Mouse (Mus musculus): ENCODE data around the gene Psmd1. TPM values are rescaled to one million over a fixed set of nuclear protein-coding genes. Genes with fewer than 3 reads are reported as not detected.
A peak's percentile ranks its signal among the peaks of the same experiment; 100 is the strongest.

Psmd1 gene
- total RNA-seq, 2 experiments from 2014 or later = 97.9 to 109 TPM

GRCm38 (mm10) chr1:86058856-86059769, 5.1 kb upstream of the Psmd1 start:
- DNase-seq (ENCODE audit: extremely low spot score in 1 of 2, low spot score in 1 of 2) = peak; percentile 95 to 97

- DNase-seq (ENCODE audit: extremely low spot score in 1 of 2, low spot score in 1 of 2) = no peak
These were observed 1.7 kb upstream of the Psmd1 start for GRCm38 (mm10) chr1:86062523-86062922.

DNA sequence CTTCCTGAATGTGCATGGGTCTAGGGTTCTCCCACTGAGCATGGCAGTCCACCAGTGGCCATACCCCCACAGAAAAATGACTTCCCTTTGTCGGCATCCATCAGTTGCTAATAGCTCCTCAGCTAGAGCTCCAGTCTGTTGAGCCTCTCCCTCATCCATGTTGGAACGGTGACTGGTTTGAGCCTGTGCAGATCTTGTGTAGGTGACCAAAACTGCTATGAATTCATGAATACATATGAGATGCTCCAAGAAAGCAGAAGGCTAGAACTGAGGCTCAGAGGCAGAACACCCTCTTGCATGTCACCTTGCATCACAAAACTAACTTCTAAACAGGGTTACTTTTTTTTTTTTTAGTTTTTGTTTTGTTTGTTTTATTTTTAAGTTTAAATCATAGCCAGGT, 12.4 kb downstream of the Psmd1 start:
- DNase-seq (ENCODE audit: extremely low spot score in 1 of 2, low spot score in 1 of 2) = no peak

GRCm38 (mm10) chr1:86094413-86094812, 30.2 kb downstream of the Psmd1 start:
- DNase-seq (ENCODE audit: extremely low spot score in 1 of 2, low spot score in 1 of 2) = no peak

DNA sequence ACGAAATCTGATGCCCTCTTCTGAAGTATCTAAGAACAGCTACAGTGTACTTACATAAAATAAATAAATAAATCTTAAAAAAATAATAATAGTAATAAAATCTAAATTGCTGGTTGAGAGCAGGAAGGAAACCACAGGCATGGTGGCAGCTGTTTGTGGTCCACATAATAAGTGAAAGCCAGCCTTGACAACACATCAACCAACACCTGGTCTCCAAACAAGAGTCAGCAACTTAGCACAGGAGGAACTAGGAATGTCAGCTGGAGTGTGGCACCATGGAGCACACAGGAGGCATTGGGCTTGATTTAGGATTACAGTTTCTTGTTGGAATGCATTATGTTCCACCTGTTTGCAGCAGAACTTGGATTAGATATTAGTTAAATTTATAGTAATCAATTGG, 40.9 kb downstream of the Psmd1 start:
- no peak for DNase-seq (ENCODE audit: extremely low spot score in 1 of 2, low spot score in 1 of 2)

DNA sequence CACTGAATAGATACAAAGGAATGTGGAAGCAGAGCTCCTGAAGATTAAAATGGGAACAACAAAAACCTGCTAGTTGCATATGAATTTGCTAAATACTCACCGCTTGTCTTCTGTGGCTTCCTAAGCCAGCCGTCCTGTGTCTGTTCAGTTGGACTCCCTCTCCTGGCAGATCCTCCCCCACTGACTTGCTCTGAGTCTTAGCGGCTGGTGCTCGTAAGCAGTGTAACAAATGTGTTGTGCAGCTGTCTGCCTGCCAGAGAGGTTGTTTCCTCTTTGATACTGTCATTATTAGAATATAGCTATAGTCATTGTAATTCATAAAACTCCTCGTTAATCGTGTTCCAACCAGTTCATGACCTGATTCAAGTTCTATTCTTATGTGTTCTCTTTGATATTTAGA, 47.6 kb downstream of the Psmd1 start, which contains the start of gene Htr2b:
TSS of gene Htr2b (minus strand) at position 192 of the 400 bp plus-strand sequence.
- DNase-seq (ENCODE audit: extremely low spot score in 1 of 2, low spot score in 1 of 2) = peak in 1 of 2 experiments; percentile 28

DNA sequence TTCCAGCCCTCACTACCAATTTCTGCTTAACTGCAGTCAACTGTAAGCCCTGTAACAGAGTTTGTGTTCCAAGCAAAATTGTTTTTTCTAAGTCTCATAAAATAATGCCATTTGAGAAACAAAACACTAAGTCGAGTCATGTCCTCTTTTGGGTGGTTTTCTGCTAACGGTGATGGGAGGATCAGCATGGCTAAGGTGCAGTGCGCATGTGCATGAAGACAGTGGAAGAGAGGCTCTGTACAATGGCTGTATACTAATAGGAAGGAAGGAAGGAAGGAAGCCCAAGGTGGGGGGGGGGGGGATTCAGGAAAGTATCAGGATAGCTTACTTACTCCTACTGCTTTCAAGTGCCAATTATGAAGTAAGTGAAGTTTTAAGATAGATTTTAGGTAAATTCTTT, 50.0 kb downstream of the Psmd1 start:
- DNase-seq (ENCODE audit: extremely low spot score in 1 of 2, low spot score in 1 of 2) = no peak

DNA sequence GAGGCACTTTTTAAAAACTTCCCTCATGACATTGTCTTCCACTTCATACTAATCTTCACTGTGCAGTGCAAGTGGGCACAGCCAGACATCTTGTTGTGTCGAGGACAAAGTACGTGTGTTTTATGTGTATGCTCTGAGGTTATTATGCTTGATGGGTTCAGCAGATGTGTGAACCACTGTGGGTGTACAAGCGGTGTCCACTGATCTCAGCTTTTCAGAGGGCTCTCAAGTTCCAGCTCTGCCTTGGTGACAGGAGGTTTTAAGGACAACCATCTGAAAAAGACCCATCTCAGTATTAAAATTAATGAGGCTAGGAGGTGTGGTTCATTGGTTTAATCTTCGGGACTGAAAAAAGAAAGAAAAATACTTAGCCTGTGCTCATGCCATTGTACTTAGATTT, 55.4 kb downstream of the Psmd1 start:
- DNase-seq (ENCODE audit: extremely low spot score in 1 of 2, low spot score in 1 of 2) = no peak

- no peak for DNase-seq (ENCODE audit: extremely low spot score in 1 of 2, low spot score in 1 of 2)
These were observed 61.8 kb downstream of the Psmd1 start for GRCm38 (mm10) chr1:86126036-86126435.

GRCm38 (mm10) chr1:86133337-86133736, 69.2 kb downstream of the Psmd1 start, which contains the start of gene Gm21972:
Gene Gm21972 (plus strand): TSS chr1:86133637.
- no peak for DNase-seq (ENCODE audit: extremely low spot score in 1 of 2, low spot score in 1 of 2)

- no peak for DNase-seq (ENCODE audit: extremely low spot score in 1 of 2, low spot score in 1 of 2)
These were observed 71.1 kb downstream of the Psmd1 start for GRCm38 (mm10) chr1:86135315-86135714.

DNA sequence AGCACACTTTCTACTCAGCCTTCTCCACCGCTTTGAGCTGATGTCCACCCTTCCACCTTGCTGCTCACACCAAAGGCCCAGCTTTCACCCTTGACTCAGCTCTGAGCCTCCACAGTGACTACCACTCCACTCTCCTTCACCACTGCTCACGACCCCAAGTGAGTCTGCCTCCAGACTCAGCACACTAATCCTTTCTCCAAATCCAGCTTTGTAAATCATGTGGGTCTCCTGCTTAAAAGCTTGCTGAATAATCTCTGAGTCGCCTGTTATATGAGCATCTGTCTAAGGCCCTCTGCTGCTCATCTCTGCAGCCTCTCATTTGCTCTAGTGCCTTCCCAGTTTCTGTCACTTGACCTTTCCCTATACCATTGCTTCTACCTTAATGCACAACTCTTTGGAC, 76.9 kb downstream of the Psmd1 start:
- DNase-seq (ENCODE audit: extremely low spot score in 1 of 2, low spot score in 1 of 2) = no peak

- no peak for DNase-seq (ENCODE audit: extremely low spot score in 1 of 2, low spot score in 1 of 2)
These were observed 79.0 kb downstream of the Psmd1 start for GRCm38 (mm10) chr1:86143165-86143564.

DNA sequence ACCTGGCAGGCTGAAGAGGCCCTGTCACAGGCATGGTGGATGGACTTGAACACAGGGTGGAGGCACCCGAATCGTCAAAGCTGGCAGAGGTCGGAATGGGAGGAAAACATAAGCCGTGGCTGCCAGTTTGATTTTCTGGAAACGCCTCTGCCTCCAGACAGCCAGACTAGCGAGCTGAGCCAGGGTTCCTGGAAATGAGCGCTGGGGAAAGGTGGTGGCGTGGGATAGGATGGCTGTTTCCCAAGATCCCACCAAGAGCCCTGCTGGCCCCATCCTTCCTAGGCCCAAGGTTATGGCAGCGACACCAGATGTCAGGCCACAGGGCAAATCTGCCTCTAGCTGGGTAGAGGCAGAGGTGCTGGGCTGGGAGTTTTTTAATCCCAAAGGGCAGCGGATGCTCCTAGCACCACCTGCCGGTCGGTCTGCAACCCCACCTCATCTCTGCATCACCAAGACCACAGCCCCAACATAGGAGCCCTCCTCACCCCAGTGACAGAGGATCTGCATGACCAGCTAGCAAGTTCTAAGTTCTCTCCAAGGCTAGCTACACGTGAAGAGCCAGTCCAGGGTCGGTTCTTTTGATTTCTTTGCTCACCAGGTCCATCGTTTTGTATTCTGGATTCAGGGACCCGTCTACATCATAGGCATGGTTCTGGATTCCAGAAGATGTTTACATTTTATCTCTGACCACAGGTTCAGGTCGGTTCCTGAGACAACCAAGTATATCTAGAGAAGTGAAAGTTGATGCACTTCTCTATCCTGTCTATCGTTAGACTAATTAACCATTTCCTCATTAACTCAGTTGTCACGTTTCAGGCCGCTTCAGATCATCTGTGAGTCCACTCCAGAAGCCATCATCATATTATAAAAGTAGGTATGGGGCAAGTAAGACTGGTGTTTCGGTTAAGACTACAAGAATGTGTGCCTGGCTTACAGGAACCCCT, 80.1 kb downstream of the Psmd1 start:
- no peak for DNase-seq (ENCODE audit: extremely low spot score in 1 of 2, low spot score in 1 of 2)

DNA sequence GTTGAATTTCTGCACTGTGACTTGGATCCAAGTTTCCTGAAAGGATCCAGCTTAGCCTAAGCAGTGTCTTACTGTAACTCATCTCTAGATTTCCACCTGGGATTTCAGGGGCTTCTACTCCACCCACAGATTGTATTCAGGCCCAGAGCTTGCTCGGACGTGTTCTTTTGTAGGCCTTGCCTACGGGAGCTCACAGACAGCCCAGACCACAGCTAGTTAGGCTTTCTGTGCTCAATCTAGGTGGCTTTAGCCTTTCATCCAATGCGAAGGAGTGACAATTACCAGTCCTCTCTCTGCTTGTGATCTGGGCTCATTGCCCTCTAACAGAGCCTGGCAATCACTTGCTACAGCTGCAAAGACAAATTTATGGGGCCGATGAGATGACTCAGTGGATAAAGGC, 82.1 kb downstream of the Psmd1 start:
- no peak for DNase-seq (ENCODE audit: extremely low spot score in 1 of 2, low spot score in 1 of 2)

DNA sequence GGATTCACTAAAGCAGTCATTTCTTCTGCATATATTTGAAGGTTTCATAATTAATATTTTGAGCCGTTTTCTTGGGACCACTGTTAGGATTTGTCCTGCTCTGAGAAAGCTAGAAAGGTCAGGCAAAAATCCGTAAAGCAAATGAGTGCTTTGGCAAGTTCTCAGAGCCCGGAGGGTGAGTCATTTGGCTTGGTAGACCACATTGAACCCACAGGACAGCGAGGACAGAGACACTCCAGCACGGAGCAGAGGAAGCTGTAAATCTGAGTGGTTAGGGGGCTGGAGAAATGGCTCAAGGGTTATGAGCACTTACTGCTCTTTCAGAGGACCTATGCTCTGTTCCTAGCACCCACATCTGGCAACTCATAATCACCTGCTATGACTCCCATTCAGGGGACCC, 83.4 kb downstream of the Psmd1 start:
- no peak for DNase-seq (ENCODE audit: extremely low spot score in 1 of 2, low spot score in 1 of 2)

DNA sequence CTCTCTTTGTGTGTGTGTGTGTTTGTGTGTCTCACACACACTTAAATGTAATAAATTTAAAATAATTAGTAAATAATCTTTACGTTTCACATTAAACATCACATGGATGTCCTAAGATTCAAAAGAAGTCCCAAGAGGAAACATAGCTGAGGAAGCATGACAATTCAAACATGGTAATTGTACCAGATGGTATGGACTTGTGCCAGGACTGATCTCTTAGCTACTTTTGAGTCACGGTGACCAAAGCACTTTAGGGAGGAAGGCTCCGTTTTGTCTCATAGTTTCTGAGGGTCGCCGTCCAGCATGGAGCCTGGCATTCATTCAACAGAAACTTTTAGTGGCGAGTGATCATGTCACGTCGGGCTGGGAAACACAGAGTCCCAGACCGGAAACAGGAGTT, 84.0 kb downstream of the Psmd1 start:
- DNase-seq (ENCODE audit: extremely low spot score in 1 of 2, low spot score in 1 of 2) = no peak

- DNase-seq (ENCODE audit: extremely low spot score in 1 of 2, low spot score in 1 of 2) = no peak
These were observed 86.7 kb downstream of the Psmd1 start for GRCm38 (mm10) chr1:86150929-86151328.

GRCm38 (mm10) chr1:86151376-86151775, 87.2 kb downstream of the Psmd1 start:
- DNase-seq (ENCODE audit: extremely low spot score in 1 of 2, low spot score in 1 of 2) = no peak

GRCm38 (mm10) chr1:86152618-86153017, 88.4 kb downstream of the Psmd1 start:
- no peak for DNase-seq (ENCODE audit: extremely low spot score in 1 of 2, low spot score in 1 of 2)

All from layer of hippocampus, postnatal 25 days (tissue).